Mouse (Mus musculus) cerebral cortex, adult 2 months (tissue): ENCODE results near the gene Mrtfb.

Experiments used
- WGBS: fragments of 180-500 bp; shearing (Covaris S2); methylation state at CpG from one replicate; pipeline ENCODE4 v1.1.7; 2018; 5-methylcytosine and 5-hydroxymethylcytosine counted together

The Mrtfb gene

DNA sequence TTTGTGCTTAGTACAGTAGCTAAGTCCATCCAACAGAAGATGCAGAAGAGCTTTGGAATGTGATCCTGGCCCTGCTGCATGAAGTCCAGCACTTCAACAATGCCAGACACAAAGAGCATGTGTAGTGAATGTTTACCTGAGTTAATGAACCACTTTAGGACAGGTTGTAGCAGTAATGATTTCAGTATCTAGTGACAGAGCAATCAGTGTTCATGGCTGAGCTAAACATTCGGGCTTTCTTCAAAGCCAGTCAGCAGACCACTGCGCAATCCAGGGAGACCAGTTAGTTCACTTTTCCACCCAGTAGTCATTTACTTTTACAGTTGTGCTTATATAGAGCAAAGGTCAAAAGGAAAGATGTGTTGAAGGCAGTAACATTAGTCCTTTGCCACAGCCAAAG lies 20.0 kb downstream of the Mrtfb start:
- WGBS: 93% methylated on average over 2 of the region's 2 CpGs

DNA sequence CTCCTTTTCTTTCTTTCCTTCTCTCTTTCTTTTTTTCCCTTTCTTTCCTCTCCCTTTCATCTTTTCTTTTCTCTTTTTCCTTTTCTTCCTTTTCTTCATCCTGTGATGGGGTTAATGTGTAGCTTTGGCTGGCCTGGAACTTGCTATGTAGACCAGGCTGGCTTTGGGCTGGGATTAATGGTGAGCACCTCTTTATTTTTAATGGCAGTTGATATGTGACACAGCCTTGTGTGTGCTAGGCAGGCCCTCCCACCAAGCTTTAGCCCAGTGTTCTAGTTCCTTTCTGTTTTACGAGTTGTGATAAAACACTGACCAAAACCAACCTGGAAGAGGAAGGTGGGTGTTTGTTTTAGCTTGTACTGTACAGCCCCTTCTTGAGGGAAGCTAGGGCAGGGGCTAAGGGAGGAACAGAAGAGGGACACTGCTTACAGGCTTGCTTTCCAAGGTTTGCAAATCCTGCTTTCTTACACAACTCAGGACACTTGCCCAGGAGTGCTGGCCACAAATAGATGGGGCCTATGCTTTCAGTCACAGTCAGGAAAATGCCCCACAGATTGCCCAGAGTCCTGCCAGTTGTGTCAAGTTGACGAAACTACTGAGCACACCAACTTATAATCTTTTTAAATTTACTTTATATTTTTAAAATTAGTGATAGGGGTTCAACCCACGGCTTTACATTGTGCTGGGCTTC lies 20.6 kb downstream of the Mrtfb start:
- WGBS: 79% methylated on average over 3 of the region's 3 CpGs

DNA sequence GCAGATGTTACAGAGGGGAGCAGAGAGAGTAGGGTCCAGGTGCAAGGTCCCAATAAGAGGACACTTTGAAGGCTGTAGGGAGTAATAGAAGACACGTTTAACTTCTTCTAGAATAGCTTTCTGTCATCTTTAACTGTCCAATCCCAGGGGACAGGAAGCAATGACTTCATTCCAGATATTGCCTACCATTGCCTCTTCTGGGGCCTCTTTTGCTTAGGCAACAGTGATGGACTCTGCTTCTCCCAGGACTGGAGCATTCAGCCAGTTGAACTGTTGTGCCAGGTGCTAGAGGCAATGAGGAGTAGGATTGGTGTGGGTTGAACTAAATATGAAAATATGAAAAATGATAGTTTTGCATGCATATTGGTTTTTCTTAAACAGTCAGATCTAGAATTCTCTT lies 41.6 kb downstream of the Mrtfb start:
- 66% methylated on average over 1 of the region's 1 CpGs for WGBS

DNA sequence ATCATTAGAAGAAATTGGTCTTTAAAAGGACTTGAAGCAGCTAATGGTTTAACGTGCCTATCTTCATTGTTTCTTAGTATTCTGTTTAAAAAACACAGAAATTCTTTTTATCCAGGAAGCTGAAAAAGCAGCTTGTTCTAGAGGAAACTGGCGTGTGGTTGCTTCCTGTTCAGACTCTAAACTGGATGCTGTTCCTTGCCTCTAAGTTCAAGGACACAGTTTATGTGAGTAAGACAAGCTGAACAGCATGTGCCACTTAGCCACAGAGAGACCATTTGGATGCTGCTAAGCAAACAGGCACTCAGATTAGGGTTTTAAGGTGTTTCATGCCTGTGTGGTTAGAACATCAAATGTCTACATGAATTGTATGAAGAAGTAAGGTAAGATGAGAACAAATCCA lies 42.7 kb downstream of the Mrtfb start:
- 43% methylated on average over 2 of the region's 2 CpGs for WGBS

DNA sequence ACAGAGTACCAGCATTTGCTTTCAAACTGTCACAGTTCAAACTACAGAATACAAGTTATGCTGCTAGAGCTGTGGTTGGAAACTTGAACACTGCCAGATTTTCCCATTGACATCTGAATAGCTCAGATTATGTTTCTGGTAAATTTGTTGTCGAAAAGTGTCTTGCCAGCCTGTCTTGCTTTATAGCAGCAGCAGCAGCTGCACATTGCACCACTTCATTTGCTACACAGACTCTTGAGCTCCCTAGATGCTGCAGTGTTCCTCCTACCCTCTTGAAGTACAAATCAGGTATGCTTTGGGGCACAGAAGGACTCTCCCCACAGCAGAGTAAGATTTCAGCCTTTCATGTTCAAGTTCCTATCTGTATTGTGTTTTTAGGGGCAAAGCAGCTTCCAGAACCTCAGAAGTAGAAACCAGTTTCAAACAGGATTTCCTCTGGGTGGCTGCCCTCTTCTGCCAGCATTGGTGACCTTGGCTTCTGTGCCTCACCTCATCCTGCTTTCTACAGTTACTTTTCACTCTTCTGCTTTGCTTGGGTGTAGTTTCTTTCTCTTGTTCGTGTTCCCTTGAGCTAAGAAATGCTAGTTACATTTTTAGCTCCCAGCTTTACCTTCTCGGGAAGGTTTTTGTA lies 49.9 kb downstream of the Mrtfb start:
- WGBS: 21% methylated on average over 3 of the region's 3 CpGs

DNA sequence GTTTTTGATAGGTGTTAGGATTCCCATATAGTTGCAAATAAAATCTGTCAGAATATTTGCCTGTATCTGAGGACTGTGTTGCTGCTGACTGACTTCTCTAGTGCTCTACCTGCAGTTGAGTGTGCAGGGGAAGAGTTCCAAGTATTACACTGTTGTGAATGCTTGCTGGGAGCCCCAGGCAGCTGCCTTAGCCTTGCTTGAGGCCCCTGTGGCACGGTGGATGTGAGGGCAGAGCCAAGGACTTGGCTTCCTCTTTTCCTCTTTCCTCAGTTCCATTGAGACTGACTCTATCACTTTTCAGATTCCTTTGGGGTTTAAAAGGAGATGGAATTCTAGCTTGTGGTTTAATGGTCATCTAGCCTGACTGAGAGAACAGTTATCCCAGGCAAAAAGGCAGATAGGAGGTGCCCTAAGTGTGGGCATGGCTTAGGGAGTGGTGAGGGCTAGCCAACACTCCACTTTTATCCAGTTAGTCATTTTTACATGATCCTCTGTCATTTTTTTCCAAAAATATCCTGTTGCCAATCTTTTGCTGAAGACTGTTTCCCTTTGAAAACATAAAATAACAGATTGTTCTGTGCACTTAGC lies 53.9 kb downstream of the Mrtfb start:
- WGBS: 15% methylated on average over 1 of the region's 1 CpGs

DNA sequence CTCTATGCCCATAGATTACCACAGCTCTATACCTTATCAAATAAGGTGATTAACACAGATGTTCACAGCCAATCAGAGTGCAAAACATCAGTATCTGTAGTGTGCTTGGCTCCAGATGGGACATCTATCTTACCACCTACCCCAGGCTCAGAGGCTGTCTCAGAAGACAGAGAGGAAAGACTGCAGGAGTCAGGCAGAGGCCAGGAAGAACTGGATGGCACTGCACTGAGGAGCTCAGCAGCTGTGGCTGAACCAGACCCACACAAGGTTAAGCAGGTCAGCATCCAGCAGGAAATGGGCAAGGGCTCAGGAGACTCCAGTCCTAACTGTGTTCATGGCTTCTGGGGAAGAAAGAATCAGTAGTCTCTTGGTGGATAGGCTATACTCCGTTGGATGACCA lies 55.1 kb downstream of the Mrtfb start:
- WGBS: 87% methylated on average over 1 of the region's 1 CpGs

DNA sequence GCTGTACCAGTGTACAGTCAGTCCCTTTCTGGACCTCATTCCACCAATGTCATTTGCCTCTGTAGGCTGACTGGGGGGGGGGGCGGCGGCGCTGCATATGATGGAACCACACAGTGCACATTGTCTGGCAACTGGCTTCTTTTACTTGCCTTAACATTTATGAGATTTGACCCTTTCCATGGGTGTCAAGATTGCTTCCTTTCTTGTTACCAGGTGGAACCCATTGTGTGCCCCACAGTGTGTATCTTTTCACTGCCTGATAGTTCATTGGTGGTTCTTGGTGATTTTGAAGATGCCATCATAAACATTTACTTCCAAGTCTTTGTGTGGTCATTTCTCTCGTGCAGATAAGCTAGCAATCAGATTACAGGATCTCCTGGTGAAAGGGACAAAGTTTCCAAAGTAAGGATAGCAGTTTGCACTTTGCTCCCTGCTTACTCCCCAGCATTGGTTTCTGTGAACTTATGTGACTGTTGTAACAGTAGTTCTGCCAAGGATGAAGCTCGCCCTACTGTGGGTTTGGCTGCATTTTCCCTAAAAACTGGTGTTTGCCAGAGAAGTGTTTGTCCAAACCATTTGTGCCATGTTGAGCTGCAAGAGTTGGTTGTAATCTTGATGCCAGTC lies 56.9 kb downstream of the Mrtfb start:
- WGBS: 87% methylated on average over 5 of the region's 5 CpGs

DNA sequence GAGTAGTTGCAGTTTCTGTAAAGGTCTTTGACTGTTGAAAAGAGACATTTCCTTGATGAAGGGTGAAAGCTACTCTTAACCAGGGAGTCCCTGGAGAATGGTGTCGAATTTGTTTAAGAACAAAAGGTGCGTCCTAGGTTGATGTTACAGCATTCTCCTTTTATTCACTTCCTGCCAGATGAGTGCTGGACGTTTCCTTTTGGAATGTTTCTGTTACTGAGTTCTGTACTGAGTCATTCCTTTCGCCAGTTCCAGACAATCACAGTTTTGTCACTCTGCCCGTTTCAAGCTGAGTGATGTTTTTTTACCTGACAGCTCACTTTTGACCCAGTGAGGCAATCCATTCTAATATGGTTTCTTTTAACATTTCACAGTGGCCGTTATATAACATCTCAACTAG lies 67.5 kb downstream of the Mrtfb start:
- WGBS: 25% methylated on average over 6 of the region's 6 CpGs

DNA sequence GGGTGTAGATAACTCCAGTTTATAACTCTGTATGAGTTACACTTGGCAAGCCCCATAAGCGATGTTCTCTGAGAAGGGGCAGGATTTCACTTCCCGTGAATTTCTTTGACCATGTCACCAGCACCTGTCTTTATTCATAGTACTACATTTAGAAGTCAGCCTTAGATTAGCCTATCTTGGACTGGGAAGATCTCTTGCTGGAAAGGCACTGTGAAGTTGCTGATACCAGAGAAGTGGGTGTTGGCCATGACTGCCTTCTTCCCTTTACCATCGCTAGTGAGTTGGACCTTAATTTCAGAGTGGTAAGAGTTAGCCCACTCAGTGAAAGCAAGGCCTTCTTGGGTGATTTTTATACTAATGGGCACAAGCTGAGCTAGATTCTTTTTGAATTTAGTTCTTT lies 70.3 kb downstream of the Mrtfb start:
- WGBS: 93% methylated on average over 3 of the region's 3 CpGs

DNA sequence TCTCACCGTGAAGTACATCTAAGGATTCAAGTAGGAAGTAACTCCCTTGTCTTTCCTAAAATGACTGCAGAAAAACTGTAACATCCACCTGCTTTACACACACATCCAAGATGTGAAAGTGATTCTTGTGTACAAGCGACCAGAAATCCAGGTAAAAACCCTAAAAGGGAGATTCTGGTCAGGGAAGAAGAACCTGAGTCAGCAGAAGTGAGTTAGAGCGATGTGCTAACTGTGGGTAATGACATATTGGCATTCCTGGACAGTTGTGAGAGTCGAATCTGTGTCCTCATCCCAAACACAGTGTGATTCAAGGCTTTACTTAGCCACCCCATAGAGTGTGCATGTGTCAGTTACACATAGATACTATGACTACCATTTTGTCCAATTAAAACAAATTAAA lies 72.4 kb downstream of the Mrtfb start:
- 91% methylated on average over 4 of the region's 4 CpGs for WGBS

DNA sequence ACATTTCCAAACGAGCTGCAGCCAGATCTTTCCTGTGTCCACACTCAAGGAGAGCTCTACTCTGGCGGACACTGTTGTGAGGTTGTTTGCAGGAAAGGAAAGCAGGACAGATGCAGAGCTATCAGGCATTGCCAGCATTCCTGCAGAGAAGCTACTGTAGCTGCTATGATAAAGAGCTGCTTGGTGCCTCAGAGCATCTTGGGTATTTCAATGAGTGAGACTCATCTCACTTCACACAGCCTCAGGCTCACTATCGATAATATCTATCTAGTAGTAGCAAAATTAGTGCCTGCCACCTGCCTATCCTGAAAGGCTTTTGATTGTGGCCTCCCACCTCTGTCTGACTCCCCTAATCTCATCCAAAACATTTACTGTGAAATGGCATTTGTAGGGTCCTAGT lies 73.4 kb downstream of the Mrtfb start:
- 54% methylated on average over 3 of the region's 3 CpGs for WGBS

DNA sequence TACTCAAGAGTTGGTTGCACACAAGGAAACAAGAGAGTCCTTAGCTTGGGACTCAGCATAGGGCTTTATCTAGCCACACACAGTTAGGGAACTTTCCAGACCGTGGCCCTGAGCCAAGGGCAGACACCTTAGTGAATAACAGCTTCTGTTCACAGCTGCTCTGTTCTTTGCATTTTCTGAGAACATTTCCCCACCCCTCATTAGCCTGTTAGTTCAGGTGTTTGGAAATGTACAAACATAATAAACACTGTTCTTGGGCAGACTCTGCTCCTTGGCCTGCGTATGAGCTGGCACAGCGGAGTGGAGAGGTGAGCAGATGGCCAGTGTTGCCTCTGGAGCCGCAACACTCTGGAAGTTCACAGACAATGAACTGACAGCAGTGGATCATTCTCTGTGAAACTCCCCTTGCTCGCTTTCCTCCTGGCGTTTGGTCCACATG lies 74.0 kb downstream of the Mrtfb start:
- WGBS: 72% methylated on average over 6 of the region's 6 CpGs

DNA sequence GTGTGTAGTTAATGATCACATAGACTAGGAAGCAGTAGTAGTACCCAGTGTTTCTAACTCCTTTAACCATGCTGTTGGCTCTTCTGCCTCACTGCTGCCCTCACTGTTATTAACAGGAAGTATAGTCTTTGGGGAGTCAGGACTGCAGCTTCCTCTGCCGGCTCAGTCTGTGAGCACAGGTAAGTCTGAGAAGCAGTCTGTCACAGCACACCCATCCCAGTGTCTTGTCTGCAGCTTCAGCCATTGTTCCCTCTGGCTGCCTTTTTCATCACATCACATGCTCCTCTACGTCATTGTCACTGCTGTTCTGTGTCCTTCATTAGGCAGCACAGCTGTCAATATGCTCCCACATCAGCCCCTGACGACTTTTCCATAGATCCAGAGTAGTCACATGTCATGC lies 75.6 kb downstream of the Mrtfb start:
- 49% methylated on average over 3 of the region's 3 CpGs for WGBS

DNA sequence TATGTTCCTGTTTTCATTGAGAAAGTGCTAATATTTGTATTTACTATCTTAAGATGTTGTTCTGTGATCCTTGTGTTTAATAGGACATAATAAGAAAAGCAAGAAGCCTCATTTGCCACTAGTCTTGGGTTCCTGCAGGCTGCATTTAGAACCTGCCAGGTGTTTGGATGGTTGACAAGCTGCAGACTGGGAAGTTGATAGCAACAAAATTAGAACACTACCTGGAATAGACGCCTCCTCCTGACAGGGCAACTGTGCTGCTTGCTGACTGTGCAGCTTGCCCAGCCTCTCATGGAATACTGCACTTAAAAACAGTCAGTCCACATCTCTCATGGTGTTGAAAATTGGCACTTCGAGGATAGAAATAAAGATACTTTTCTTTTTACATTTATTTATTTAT lies 76.3 kb downstream of the Mrtfb start:
- WGBS: 59% methylated on average over 2 of the region's 2 CpGs

DNA sequence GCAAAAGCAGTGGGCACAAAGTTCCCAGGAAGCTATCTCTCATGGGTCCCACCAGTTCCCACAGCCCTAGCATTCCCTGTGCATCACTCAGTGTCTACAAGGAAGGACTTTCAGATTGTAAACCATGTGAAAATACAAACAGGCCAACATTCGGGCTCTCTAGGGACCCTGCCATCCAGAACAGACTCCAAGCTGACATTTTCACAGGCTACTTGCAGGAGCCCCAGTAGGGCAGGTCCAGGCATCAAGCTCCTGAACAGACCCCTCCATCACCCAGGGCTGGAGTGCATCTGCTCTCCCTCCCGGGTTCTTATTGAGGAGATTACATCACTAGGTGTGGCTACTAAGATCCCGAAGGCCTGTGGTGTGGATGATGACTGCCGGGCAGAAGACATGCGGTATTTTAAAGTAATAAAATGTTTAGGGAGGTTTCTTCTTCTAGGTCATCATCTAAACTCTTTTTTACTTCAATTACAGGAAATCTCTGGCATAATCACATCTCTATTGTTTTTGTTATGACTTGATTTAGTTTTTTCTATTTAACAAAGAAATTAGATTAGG lies 77.6 kb downstream of the Mrtfb start:
- WGBS: 75% methylated on average over 5 of the region's 5 CpGs

DNA sequence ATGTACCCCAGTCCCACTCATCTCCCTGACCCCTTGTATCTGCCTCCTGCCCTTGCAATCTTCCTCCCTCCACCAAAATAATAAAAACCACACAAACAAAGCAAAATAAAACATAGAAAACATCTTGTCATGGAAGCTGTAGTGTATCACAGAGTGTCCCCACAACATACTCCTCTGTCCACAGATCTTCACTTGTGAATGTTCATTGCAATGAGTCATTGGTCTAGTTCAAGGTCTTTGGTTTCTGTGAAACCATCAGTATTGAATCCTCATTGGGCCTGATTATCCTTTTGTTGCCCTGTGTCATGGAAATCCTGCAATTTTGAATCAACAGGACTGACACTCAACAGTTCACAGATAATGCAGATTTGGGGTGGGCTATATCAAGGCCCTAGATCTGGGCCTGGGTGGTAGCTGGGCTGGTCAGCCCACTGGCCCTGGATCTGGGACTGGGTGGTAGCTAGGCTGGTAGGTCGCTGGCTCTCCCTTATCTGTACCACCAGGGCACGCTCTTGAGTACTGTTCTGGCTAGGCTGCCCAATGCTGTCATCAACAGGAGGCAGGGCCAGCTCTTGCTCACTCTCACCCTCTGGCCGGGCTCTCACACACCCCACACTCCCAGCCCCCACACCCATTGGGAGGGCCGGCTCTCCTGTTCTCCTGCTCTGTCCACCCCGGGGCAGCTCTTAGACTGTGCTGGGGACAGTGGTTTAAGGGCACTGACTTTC lies 80.4 kb downstream of the Mrtfb start:
- WGBS: 78% methylated on average over 5 of the region's 5 CpGs

DNA sequence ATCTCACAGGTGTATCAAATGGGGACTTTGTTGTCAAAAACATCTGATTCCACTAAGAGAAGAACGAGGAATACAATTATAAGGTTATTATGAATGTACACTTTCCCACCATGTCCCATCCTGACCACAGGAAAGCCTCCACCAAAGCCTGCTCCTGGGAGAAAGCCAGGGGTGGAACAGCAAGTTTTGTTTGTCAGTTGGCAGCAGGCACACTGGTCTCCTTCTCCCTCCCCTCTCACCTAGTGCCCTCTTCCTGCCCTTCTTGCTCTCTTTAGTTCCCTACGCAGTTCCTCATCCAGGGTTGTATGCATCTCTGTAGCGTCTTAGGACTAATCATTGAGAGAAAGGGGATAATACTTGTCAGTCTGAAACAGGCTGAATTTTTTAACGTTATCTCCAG lies 81.8 kb downstream of the Mrtfb start:
- 74% methylated on average over 4 of the region's 4 CpGs for WGBS

DNA sequence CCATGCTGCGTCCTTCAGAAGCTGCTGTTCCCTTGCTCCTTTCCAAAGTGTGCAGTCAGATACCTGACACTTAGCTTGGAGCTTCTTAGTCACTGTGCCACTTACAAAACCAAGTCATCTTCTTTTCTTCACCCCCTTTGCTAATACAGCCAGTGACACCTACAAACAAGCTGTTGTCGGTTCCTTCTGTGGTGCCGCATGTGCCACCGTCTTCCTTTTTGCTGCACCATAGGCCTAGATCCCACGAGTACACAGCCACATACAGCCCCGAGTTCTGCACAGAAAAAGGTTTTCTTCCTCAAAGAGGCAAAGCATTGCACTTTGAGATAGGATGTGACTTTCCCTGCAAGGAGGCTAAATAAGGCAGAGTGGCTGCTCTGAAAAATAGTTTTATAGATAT lies 83.2 kb downstream of the Mrtfb start:
- 47% methylated on average over 6 of the region's 6 CpGs for WGBS

DNA sequence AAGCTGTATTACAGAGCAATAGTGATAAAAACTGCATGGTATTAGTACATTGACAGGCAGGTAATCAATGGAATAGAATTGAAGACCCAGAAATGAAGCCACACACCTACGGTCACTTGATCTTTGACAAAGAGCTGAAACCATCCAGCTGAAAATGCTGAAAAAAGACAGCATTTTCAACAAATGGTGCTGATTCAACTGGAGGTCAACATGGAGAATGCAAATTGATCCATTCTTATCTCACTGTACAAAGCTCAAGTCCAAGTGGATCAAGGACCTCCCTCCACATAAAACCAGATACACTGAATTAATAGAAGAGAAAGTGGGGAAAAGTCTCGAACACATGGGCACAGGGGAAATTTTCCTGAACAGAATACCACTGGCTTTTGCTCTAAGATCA lies 89.5 kb downstream of the Mrtfb start:
- WGBS: 95% methylated on average over 2 of the region's 2 CpGs

DNA sequence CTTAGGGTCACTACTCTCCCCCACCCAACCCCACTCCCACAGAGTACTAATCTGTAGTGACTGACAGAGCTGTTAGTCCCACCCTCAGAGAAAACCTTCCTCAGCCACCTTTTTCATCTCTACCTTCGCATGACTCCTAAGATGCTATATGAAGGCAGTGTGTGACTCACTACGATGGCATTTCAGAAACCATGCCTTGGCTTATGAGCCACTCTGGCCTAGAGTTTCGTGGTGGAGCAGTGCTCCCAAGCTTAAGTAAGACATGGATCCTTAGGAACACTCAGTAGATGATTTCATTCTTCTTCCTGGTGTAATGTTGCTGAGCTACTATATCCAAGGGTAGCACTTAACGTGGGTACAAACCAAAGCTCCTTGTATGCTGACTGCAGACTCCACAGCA lies 94.4 kb downstream of the Mrtfb start:
- WGBS: 56% methylated on average over 4 of the region's 4 CpGs

DNA sequence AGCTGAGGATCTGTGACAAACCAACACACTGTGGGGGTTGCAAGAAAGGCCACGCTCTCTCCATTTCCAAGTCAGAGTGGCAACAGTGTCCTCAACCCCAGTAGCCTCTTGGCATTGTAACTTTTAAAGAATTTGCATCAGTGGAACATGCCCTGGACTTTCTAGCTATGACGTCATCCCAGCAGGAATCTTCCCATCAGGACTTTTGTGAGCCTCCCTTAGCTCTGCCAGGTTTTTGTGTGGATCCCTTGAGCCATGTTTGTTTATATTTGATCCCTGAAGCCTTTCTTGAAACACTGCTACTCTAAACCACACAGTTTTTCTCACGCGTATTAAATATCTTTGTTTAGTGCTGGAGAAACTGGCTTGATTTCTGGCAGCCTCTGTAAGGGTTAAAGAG lies 97.6 kb downstream of the Mrtfb start:
- WGBS: 57% methylated on average over 4 of the region's 4 CpGs
